Mouse (Mus musculus) myocyte (in vitro differentiated cells): ENCODE results near the gene Lbr.

Experiments used
- E2F4 ChIP-seq: IDR thresholded peaks from one replicate; pipeline ENCODE4 v1.6.1; 2011; ENCODE audit warnings: mild to moderate bottlenecking, control low read depth, moderate library complexity; ENCODE audit not compliant: insufficient read depth
- POLR2A ChIP-seq: IDR thresholded peaks from one replicate; pipeline ENCODE4 v1.6.1; 2011; ENCODE audit warnings: low read depth, mild to moderate bottlenecking, control low read depth, moderate library complexity; ENCODE audit not compliant: insufficient read length

DNA sequence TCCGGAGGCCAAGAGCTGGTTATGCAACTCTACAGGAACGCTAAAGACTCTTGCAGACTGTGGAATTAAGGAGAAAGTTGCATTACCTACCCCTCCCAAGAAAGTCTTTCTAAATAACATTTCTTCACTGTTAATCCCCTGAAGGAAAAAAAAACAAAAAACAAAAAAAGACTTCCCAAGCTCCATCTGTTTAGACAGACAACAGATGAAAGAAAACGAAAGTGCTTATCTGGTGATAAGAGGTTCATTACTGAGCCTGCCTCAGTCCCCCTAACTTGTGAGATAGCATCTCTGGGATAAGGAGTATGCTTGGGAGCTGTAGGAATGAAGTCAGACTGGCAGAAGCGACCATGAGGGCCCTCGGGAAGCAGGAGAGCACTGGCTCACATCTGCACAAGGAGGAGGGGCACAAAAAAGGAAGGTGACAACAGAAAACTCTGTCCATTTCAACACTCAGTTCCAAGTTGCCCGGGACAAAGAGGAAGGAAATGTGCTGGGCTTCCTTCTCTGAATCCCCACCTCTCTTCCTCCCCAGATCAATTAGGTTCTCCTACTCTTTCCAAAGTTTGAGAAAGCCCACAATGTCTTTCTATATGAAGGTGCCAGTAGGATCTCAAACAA lies 3.0 kb downstream of the Lbr start:
- TF ChIP-seq POLR2A (no peak), E2F4 (no peak)
